Mouse (Mus musculus): ENCODE data around the gene Wipf2. TPM values are rescaled to one million over a fixed set of nuclear protein-coding genes. Genes with fewer than 3 reads are reported as not detected.

Gene Wipf2
- polyA plus RNA-seq, 1 experiment from 2014 or later: 3.9 TPM

GRCm38 (mm10) chr11:98947969-98948569 is 84.6 kb downstream of the Wipf2 start:
- Histone ChIP-seq H3K4me3 (no peak overlapping the region), H3K27ac (replicated peaks) (no peak overlapping the region), H3K4me1 (peaks cover 68% of the 10 kb centered on the region), H3K36me3 (peaks cover 19% of the 10 kb centered on the region; the same call in 1 of the 2 replicates), H3K9me3 (replicated peaks) (no peaks in the 10 kb centered on the region), H3K27me3 (ENCODE audit: low read depth, poor library complexity, severe bottlenecking) (no peaks in the 10 kb centered on the region)
- DNase-seq (ENCODE audit: low spot score): no peak
- WGBS: 91% methylated on average over 18 of the region's 18 CpGs

GRCm38 (mm10) chr11:98949242-98949957 is 86.0 kb downstream of the Wipf2 start:
- WGBS: 66% methylated on average over 12 of the region's 12 CpGs
- no peak for DNase-seq (ENCODE audit: low spot score)
- Histone ChIP-seq H3K27ac (replicated peaks) (peak overlapping the region; percentile 61; the same call in 1 of the 2 replicates), H3K27me3 (ENCODE audit: low read depth, poor library complexity, severe bottlenecking) (no peaks in the 10 kb centered on the region), H3K4me3 (no peak overlapping the region), H3K9me3 (replicated peaks) (no peaks in the 10 kb centered on the region), H3K36me3 (peaks cover 19% of the 10 kb centered on the region; the same call in 1 of the 2 replicates), H3K4me1 (peaks cover 68% of the 10 kb centered on the region)

GRCm38 (mm10) chr11:98949958-98950460 is 86.6 kb downstream of the Wipf2 start:
- Histone ChIP-seq H3K27ac (replicated peaks) (peak overlapping the region; percentile 61; the same call in 1 of the 2 replicates), H3K4me1 (peaks cover 68% of the 10 kb centered on the region)
- 85% methylated on average over 7 of the region's 7 CpGs for WGBS

DNA sequence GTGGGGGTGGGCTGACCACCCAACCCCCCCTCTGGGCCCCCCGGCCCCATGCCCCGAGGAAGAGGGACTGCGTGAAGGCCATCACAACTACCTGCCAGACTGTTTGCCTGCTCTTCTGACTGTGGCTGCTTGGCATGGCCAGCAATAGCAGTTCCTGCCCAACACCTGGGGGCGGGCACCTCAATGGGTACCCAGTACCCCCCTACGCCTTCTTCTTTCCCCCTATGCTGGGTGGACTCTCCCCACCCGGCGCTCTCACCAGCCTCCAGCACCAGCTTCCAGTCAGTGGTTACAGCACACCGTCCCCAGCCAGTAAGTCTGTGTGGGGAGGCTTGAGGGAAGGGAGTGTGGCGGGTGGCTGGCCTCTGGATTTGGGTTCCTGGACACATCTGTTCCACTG is 87.0 kb downstream of the Wipf2 start:
- WGBS: 87% methylated on average over 9 of the region's 9 CpGs
- Histone ChIP-seq H3K4me1 (peaks cover 68% of the 10 kb centered on the region), H3K9me3 (replicated peaks) (no peaks in the 10 kb centered on the region), H3K27ac (replicated peaks) (0 out of 2 replicates have a peak overlapping the region, but pooled peaks have one; percentile 10), H3K27me3 (ENCODE audit: low read depth, poor library complexity, severe bottlenecking) (no peaks in the 10 kb centered on the region), H3K4me3 (no peak overlapping the region), H3K36me3 (peaks cover 19% of the 10 kb centered on the region; the same call in 1 of the 2 replicates)
- no peak for DNase-seq (ENCODE audit: low spot score)

More at GRCm38 (mm10) chr11:98949958-98950460, 86.6 kb downstream of the Wipf2 start:
- H3K4me3 ChIP-seq: no peak overlapping the region
- H3K9me3 ChIP-seq (replicated peaks): no peaks in the 10 kb centered on the region
- DNase-seq (ENCODE audit: low spot score): no peak
- no peaks in the 10 kb centered on the region for H3K27me3 ChIP-seq (ENCODE audit: low read depth, poor library complexity, severe bottlenecking)
- H3K36me3 ChIP-seq: peaks cover 19% of the 10 kb centered on the region; the same call in 1 of the 2 replicates

DNA sequence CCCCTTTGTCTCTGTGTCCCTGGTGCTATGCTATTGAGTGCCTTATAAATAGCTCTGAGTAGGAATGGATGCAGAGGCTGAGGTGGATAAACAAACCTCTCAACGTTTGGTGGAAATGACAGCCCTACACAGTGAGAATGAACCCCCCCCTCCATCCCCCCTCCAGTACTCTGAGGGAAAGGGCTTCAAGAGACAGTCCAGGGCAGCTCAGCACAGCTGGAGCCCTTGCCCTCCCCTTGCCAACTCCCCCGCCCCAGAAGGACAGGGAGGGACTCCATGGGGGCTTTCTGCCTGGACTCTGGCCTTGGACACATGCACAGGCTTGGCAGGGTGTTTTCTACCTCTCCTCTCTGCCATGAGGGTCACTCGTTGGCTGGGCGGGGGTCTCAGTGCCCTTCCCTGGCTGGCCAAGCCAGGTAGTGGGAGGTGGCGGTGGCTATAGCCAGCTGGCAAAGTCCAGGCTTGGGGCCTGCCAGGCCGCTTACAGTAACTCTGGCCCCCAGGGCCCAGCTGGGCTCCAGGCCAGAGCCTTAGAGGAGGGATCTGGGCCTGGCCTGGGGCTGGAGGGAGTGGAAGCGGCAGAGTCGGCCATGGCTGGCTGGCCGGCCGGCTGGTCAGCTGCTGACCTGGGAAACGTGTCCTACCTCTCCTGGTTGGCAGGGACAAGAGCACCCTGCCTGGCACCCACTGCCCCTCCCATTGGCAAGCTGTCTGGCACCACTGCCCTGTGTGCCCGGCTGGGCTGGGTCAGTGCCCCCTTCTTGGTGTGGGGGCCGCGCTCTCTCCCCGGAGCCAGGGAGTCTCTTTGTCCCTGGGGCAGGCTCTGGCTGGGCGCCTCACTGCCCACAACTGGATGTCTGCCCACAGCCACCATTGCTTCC is 87.8 kb downstream of the Wipf2 start:
- WGBS: 75% methylated on average over 16 of the region's 16 CpGs
- H3K27ac ChIP-seq (replicated peaks): peak overlapping the region; percentile 66; the same call in 1 of the 2 replicates

DNA sequence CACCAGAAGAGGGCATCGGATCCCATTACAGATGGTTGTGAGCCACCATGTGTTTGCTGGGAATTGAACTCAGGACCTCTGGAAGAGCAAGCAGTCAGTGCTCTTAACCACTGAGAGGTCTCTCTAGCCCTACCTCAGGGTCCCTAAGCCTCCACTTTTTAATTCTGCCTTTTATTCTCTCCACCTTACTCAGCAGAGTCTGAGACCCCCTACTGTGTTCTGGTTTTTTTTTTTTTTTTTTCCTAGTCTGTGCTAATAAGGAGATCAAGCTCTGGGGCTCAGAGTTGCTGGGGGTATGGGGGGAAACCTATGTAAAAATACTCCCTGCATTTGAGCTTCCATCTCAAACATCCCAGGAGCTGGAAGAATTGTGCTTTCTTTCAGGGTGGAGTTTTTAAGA is 88.7 kb downstream of the Wipf2 start:
- Histone ChIP-seq H3K4me1 (peaks cover 68% of the 10 kb centered on the region), H3K27me3 (ENCODE audit: low read depth, poor library complexity, severe bottlenecking) (no peaks in the 10 kb centered on the region), H3K27ac (replicated peaks) (no peak overlapping the region), H3K4me3 (no peak overlapping the region), H3K9me3 (replicated peaks) (no peaks in the 10 kb centered on the region), H3K36me3 (peaks cover 19% of the 10 kb centered on the region; the same call in 1 of the 2 replicates)
- DNase-seq (ENCODE audit: low spot score): no peak
- 74% methylated on average over 1 of the region's 1 CpGs for WGBS

More for the DNA sequence above, 87.8 kb downstream of the Wipf2 start:
- Histone ChIP-seq H3K36me3 (peaks cover 19% of the 10 kb centered on the region; the same call in 1 of the 2 replicates), H3K4me1 (peaks cover 69% of the 10 kb centered on the region), H3K9me3 (replicated peaks) (no peaks in the 10 kb centered on the region), H3K27me3 (ENCODE audit: low read depth, poor library complexity, severe bottlenecking) (no peaks in the 10 kb centered on the region), H3K4me3 (no peak overlapping the region)
- no peak for DNase-seq (ENCODE audit: low spot score)

GRCm38 (mm10) chr11:98952736-98953135 is 89.3 kb downstream of the Wipf2 start:
- WGBS: 72% methylated on average over 2 of the region's 2 CpGs
- H3K4me1 ChIP-seq: peaks cover 66% of the 10 kb centered on the region

DNA sequence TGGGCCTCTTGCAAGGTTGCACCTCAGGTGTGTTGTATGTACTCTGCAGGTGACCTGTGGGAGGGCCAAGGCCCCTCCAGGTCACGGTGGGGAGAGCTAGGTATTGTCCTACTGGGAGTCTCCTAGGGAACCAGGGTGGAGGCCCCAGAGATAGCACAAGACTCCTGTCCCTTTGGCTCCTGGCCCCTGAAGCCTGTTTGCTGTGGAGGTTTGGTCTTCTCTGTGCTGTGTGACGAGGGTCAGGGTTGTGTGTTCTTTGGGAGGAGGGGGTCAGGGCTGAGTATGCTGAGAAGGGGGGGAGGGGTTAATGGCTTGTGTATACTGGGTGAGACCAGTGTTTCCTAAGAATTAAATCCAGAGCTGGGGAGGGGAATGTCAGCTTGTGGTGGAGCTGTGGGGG is 89.9 kb downstream of the Wipf2 start:
- 0% methylated on average over 2 of the region's 2 CpGs for WGBS
- Histone ChIP-seq H3K9me3 (replicated peaks) (no peaks in the 10 kb centered on the region), H3K4me1 (peaks cover 66% of the 10 kb centered on the region), H3K4me3 (peak overlapping the region; percentile 38), H3K36me3 (peaks cover 19% of the 10 kb centered on the region; the same call in 1 of the 2 replicates), H3K27ac (replicated peaks) (peak overlapping the region; percentile 82), H3K27me3 (ENCODE audit: low read depth, poor library complexity, severe bottlenecking) (no peaks in the 10 kb centered on the region)
- no peak for DNase-seq (ENCODE audit: low spot score)

More at GRCm38 (mm10) chr11:98952736-98953135, 89.3 kb downstream of the Wipf2 start:
- Histone ChIP-seq H3K9me3 (replicated peaks) (no peaks in the 10 kb centered on the region), H3K27me3 (ENCODE audit: low read depth, poor library complexity, severe bottlenecking) (no peaks in the 10 kb centered on the region), H3K4me3 (no peak overlapping the region), H3K27ac (replicated peaks) (peak overlapping the region; percentile 82), H3K36me3 (peaks cover 19% of the 10 kb centered on the region; the same call in 1 of the 2 replicates)
- no peak for DNase-seq (ENCODE audit: low spot score)

- H3K27ac ChIP-seq (replicated peaks): peak overlapping the region; percentile 82
- peaks cover 69% of the 10 kb centered on the region for H3K4me1 ChIP-seq
- 38% methylated on average over 13 of the region's 13 CpGs for WGBS
- H3K4me3 ChIP-seq: peak overlapping the region; percentile 38
- H3K9me3 ChIP-seq (replicated peaks): no peaks in the 10 kb centered on the region
- DNase-seq (ENCODE audit: low spot score): no peak
- no peaks in the 10 kb centered on the region for H3K27me3 ChIP-seq (ENCODE audit: low read depth, poor library complexity, severe bottlenecking)
- H3K36me3 ChIP-seq: peaks cover 19% of the 10 kb centered on the region; the same call in 1 of the 2 replicates
Observed at GRCm38 (mm10) chr11:98953835-98954320, 90.4 kb downstream of the Wipf2 start.

DNA sequence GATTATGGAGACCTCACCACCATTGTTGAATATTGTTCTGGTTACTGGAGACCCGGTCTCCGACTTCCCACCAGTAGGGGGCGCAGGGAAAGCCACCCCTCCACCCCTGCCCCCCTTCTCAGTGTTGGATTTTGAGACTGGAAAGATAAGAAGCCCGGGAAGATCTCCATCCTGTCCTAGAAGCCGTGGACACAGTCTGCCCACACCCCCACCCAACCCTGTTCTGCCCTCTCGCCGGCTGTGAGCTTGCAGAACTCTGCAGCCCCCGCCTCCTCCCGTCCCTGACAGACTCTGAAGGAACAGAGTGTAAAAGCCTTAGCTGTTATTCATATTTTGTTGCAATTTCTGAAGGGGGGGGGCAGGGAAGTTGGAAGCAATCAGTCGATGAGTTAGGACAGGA is 90.9 kb downstream of the Wipf2 start:
- Histone ChIP-seq H3K9me3 (replicated peaks) (no peaks in the 10 kb centered on the region), H3K36me3 (peaks cover 19% of the 10 kb centered on the region; the same call in 1 of the 2 replicates), H3K4me1 (peaks cover 71% of the 10 kb centered on the region), H3K27ac (replicated peaks) (peak overlapping the region; percentile 82), H3K4me3 (peak overlapping the region; percentile 38), H3K27me3 (ENCODE audit: low read depth, poor library complexity, severe bottlenecking) (no peaks in the 10 kb centered on the region)
- DNase-seq (ENCODE audit: low spot score): peak; percentile 84
- WGBS: 5% methylated on average over 10 of the region's 10 CpGs

All from midbrain, embryonic 10.5 days (tissue).